Mouse (Mus musculus) monocyte, adult 5-6 weeks (primary cell): Measurements from ENCODE around the gene Pagr1b. TPM values are rescaled to one million over a fixed set of nuclear protein-coding genes. Genes with fewer than 3 reads are reported as not detected.

Source experiments
- ATAC-seq: fragments of 153-309, 156-312 bp; replicated peaks from 2 replicates; pipeline ENCODE4 v1.8.0; 2017; ENCODE audit warnings: mild to moderate bottlenecking; ENCODE audit not compliant: low TSS enrichment, insufficient number of reproducible peaks, severe bottlenecking, poor library complexity, low FRiP score
- total RNA-seq: library from RNA; stranded (forward); fragments of 200-1000, 200-491, 200-594 nt; gene quantifications from 3 replicates; pipeline ENCODE4 v1.2.3, GENCODE M21; 2017

Gene Pagr1b
- total RNA-seq = 2.9 to 7.8 TPM (median 5.2 TPM) in 3 replicates

DNA sequence TGATC, at the start of gene Pagr1b:
Gene Pagr1b, minus strand, starts transcription at position 4 of the 5 bp plus-strand sequence.
- no peak for ATAC-seq

DNA sequence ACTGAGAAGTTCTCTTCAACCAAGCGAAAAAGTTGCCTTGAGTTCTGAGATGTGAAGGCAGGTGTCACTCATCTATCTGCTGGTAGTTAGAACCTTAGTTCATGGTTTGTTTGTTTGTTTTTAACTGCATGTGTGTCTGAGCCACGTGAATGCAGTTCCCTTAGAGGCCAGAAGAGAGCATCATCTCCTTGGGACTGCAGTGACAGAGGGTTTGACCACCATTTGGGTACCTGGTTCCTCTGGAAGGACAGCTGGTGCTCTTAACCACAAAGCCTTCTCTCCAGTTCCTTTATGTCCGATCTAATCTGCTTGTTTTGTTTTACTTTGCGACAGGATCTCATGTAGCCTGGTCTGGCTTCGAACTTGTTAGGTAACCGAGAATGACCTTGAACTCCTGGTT, 49.3 kb upstream of the Pagr1b start:
- no peak for ATAC-seq

DNA sequence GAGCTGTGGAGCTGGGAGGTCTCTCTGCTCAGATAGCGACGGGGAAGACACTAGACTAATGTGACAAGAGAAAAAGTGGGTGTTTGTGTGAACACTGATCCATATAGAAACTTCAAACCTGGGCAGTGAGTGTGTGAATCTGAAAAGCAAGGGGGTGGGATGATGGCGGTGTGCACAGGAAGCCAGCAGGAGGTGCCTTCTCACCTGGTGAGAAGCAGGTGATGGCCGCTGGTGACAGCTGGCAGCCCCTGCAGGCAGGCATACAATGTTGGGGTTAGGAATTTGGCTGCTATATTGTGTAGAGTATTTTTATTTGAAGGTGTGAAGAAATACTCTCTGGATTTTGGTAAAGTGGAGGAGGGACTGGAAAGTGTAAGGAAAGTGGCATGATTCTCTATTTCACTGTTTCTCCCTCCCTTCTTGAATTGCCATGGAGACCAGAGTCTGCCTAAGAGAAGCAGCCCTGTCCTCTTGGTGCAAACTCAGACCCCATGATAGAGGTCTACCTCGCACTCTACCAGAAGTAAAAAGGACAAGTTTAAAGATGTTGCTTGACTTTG, 38.8 kb upstream of the Pagr1b start:
- ATAC-seq = no peak

DNA sequence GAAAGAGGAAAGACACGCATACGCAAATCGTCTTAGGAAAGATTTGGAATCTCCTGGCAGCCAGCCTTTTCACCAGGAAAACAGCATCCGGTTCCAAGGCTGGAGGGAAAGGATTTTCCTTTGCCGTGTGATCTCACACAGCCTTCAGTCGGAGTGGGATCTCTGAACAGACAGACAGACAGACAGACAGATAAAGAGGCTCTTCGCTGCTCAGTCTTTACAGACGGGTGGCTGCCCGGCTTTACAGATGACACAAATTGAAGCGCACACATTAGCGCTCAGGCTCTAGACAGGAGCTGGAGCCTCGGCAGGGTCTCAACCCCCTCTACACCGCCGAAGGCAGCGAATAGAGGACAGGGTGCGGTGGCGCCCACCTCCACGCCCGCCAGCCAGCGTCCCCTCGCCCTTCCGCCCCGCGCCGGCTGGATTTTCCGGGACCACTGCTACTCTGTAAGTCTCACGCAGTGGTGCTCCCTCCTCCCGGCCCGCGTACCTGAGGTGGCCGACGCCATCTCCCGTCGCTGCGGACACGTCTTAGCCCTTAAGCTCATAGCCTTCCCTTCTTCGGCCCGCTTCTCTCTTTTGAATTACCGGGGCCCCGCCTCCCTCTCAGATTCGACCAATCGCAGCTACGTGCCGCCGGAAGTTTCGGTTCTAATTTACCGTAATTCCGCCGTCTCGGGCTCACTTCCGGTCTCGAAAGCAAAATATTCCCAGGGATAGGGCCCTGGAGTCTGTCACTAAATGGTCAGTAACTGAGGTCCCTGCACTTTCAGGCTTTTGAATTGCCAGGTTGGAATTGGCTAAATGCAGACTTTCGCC, 25.8 kb upstream of the Pagr1b start, which contains the start of gene Kif22:
Gene Kif22, minus strand, starts transcription at position 621 of the 822 bp plus-strand sequence.
- peak; percentile 100 for ATAC-seq

DNA sequence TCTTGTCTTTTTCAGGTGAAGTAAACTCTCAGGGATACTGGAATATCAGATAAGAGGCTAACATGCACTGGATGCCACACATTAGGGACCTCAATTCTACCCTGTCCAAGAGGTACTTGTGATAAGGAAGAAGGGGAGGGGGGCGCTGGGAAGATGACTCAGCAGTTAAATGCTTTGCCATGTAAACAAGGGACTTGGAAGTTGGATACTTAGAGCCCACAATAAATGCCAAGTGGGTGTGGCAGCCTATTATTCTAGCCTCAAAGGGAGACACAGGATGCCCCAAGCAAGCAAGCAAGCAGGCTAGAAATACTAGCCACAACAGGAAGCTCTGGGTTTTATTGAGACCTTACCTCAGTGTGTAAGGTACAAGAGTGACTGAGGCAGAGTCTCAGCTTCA, 15.0 kb upstream of the Pagr1b start:
- no peak for ATAC-seq

DNA sequence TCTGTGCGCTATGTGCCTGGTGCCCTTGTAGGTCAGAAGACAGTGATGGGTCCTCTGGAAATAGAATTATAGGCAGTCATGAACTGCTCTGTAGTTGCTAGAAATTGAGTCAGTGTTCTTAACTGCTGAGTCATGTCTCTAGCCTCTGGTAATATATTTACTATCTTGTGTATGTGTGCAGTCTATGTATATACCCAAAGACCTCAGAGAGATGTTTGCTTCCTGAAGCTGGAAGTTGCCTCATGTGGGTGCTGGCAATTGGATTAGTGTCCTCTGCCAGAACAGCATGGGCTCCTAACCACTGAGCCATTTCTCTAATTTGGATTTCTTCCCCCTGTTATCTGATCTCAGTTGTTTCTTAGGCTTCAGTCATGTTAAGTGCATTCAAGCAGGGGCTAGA, 13.9 kb upstream of the Pagr1b start:
- no peak for ATAC-seq

DNA sequence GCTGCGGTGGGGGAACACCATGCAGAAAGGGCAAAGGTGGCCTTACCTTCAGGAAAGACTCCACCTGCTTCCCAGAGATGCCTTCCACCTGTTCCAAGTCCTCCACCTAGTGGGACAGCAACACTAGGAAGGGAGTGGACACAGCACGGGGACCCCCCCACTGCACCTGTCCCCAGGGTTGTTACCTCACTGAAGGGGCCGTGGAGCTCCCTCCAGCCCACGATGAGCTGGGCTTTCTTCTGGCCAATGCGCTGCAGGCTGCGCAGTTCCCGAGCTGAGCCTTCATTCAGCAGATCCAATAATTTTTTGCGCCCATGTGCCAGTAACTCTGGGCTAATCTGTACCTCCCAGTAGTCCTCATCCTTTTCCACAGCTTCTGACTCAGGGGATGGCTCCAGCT, 11.6 kb upstream of the Pagr1b start:
- peak; percentile 4; the same call in 1 of the 2 replicates for ATAC-seq

DNA sequence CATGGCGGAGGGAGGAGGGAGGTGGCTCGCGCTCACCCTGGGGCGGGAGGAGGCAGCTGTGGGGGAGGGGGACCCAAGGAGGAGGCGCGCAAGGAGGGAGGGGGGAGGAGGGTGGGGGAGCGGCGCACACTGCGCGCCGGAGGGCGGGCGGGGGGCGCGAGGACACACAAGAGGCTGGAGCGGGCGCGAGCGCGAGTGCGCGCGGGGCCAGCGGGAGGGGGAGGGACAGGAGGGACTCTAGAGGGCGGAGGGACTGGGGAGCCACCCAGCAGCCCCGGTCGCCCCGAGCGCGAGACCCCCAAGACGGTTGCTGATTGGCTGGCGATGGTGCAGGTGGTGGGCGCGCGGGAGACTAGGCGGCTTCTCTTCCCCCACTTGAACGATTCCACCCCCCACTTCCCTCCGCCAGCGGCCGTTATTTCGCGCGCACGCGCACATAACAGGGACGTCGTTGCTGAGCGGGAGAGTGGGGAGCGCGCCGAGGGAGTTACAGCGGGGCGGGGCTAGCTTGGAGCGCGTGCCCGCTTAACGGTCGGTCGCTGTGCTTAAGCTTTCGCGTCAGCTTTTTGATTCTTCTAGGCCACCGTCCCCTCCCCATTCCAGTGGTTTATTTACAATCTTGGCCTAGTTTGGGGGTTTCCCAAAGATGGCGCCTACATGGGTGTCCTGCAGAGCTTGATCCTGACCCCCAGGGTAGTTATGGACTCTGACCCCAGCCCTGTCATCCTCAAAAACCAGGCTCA, 10.9 kb upstream of the Pagr1b start, which contains the start of gene Maz:
Gene Maz, minus strand, starts transcription at position 54 of the 743 bp plus-strand sequence.
- ATAC-seq = peak; percentile 86

DNA sequence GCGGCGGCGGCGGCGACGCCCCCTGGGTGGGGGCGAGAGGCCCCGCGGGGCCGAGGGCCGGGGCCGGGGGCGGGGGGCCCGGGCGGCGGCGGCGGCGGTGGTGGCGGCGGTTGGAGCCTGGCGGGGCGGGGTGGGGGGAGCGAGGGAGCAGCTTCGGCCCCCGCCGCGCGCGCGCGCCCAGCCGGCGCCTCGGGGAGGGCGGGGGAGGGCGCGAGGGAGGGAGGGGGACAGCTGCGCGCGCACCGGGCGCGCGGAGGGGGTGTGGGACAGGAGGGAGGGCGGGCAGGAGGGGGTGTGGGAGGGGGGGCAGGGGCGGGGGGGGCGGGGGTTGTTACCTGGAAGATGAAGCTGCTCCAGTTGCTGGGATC, 10.3 kb upstream of the Pagr1b start:
- no peak for ATAC-seq

DNA sequence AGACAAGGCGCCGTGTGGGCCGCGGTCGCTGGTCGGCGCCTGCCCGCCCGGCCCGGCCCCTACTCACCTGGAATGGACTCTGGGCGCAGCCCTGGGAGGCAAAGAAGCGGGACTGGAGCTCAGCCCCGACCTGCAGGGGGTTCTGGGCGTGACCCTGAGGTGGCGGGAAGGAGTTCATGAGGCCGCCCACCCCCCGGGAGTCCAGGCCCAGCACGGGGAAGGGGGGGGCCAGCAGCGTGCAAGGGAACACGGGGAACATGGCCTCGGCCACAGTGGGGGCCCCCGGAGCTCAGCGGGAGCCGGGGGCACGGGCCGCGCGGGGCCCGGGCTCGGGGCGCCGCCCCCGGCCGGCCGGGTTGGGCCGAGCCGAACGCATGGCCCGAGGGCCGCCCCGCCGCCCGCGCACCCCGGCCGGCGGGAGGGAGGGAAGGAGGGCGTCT, 9.9 kb upstream of the Pagr1b start:
- ATAC-seq = no peak

DNA sequence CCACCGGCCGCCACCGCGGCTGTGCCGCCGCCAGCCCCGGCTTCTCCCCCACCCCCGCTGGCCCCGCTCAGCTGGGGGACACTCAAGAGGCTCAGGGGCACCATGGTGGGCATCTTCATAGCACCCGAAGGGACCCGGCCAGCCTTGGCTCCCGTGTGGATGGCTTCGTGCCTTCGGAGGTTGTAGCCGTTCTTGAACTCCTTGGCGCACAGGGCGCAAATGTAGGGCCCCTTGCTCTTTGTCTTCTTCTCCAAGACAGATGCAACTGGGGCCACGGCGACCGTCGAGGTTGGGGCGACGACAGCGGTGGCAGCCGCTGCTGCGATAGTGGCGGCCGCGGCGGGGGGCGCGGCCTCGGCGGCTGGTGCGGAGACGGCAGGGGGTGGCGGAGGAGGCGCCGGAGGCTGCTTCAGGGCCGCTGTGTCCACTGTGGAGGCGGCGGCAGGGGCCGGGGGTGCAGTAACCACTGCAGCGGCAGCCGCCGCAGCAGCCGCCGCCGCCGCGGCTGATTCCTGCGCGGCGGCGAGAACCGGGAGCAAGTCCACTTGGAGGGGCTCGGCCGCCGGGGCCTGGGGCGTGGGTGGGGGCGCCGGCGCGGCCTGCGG, 9.4 kb upstream of the Pagr1b start:
- ATAC-seq = no peak

DNA sequence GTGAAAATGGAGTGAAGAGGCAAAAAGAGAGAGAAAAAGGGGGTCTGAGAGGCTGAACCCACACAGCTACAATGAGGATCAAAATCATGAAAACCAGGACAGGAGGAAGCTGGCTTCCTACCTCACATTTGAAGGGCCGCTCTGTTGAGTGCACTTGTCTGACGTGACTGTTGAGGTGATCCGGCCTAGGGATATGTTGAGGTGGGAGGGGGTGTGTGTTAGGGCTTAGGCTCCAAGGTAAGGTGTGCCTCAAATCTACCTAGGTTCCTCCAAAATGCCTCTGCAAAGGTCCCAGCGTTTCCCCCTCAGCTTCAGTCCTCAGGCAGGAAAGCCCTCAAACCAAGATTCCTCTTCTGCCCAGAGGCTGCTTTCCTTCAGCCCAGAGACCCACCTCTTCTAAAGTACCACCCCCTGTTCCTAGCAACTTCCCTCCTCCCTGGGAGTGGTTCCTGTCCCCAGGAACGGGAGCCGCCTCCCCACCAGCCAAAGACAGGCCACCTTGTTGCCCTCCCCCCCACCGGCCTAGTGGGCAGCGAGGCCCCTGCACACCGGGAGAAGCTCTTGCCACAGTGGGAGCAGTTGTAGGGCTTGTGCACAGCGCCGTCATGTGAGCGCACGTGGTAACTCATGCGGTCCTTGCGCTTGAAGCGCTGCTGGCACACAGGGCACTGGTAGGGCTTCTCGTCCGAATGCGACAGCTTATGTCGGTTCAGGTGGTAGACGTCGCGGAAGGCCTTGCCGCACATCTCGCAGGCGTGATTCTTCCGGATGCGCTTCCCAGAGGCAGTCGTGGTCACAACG, 8.7 kb upstream of the Pagr1b start:
- ATAC-seq = peak; percentile 47

DNA sequence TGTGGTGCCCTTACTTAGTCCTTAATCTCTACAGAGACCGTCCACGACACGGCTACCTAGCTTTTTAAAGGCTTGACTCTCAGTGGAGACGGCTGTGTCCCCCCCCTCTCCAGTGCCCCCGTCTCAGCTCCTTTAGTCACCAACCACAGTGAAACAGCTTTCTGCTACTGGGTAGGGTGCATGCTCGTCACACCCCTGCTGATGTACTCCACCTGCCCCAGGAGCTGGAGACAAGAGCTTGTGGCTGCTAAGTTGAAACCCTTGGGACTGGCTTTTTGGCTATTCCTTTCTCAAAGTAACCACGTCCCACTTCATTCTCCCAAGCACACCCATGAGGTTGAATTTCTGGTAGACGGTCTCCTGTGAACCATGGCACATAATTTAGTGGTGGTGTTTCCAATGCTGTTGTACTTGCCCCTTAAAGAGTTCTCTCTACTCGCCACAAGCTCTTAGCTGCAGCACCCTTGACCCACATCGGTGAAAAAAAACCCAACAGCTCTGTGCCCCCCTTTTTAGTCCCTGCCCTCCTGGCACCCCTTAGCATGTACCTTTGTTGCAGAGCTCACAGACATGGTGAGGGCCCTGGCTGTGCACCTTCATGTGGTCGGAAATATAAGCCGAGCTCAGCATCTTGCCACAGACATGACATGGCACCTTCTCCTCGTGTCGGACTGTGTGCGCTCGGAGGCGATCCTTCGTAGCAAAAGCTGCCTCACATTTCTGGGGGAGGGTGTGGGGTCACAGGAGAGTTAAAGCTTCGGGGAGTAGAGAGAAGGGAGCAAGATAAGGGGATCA, 7.8 kb upstream of the Pagr1b start:
- no peak for ATAC-seq

DNA sequence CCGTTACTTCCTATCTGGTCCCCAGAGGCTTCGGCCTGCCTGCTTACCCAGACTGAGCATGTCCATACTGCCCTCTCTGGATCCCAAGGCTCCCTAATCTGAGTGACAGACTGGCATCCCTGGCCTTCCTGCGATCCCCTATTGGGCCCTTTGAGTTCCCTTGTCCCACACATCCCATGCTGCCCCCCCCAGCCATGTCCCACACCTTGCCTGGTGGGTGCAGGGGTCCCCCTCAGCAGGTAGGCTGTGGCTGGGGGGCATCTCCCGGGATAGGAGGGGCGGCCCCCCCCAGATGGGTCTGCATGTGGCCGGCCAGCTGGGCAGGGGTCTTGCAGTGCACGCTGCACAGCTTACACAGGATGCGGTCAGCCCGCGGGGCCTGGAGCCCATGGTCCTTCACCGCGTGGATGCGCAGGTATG, 7.0 kb upstream of the Pagr1b start:
- ATAC-seq = no peak

DNA sequence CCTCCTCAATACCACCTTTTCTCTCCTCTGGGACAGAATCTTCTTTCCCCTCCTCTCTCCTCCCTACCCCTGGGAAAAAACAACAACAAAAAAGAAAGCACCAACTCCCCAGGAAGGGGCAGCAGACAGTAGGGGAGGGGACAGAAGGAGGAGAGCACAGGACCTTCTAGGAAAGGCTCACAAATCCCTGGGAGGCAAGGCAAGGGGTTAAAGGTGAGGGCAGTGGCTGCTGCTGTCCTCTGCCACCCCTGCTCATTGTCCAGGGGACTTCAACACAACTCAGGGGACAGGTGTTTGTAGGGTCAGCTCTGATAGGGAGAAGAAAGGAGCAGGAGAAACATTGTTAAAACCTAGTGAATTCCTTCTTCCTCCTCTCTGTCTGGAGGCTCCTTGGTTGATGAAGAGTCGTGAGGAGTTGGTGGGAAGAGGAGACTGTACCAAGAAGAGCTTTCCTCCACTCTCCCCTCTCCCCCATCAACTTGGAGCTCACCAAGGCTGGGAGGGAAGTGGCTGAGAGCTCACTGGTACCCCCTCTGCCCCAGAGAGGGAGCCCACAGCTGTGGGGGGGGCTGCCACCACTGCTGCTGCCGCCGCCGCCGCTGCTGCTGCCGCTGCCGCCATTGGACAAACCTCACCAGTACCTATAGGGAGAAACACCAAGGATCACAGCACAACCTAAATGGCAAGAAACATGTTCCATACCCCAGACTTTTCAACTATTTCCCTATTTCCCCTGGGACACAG, 6.4 kb upstream of the Pagr1b start:
- ATAC-seq = no peak

DNA sequence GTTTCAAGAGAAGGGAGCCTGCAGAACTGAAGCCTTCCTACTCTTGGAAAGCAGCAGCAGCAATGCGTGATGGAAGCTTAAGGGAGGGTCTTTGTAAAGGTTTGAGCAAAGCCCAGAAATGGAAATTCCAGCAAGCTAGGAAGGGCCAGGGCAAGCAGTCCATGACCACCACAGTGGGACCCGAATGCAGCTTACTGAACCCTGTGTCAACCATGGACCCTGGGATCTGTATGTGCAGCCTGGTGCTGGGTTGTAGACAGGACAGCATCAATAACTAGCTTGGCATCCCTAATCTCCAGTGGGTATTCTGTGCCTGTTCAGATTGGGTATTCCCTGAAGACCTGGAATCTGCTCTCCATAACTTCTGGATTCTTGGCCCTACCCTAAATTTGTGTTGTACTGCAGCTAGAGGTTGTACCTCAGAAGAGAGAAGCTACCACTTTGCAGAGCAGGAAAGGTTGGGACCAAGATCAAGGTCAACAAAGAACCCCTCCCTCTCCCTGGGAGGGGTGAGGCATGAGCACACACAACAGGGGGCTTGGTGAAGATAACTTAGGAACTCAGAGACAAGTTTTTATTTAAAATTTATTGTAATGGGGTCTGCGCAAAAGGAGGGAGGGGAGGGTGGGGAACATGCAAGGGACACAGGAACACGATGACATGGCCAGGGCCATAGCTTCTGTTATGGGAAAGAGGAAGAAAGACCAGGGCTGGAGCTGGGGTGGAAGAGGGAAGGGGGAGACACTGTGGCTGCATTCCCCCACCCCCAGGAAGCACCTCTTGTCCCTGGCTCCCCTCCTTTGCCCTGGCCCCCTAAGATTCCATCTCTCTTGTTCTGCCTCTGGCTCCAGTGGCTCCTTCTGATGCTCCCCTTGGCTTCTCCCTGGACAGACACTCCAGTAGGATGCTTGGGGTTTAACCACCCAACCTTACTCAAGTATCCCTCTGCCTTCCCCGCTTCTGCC, 5.6 kb upstream of the Pagr1b start:
- ATAC-seq = no peak
